Mouse (Mus musculus) myocyte (in vitro differentiated cells): ENCODE results near the gene S100pbp. TPM values are rescaled to one million over a fixed set of nuclear protein-coding genes. Genes with fewer than 3 reads are reported as not detected.

Experiments used
- H3K27me3 ChIP-seq: one replicate; pipeline ENCODE4 v1.6.1; 2011; ENCODE audit not compliant: control insufficient read depth, insufficient read depth, insufficient read length
- H3K36me3 ChIP-seq: one replicate; pipeline ENCODE4 v1.6.1; 2011; ENCODE audit not compliant: control insufficient read depth, insufficient read depth
- H3K4me2 ChIP-seq: one replicate; pipeline ENCODE4 v1.6.1; 2011; ENCODE audit warnings: low read depth, control low read depth
- H3K4me3 ChIP-seq: one replicate; pipeline ENCODE4 v1.5.1; 2011; ENCODE audit warnings: mild to moderate bottlenecking, control low read depth, moderate library complexity
- H3K79me2 ChIP-seq: one replicate; pipeline ENCODE4 v1.6.1; 2011; ENCODE audit not compliant: control insufficient read depth, insufficient read depth
- H3ac ChIP-seq: one replicate; pipeline ENCODE4 v1.6.1; 2011; ENCODE audit not compliant: control insufficient read depth, insufficient read length
- CEBPB ChIP-seq: IDR thresholded peaks from 2 replicates; pipeline ENCODE4 v1.6.1; 2011; ENCODE audit warnings: mild to moderate bottlenecking, moderate library complexity; ENCODE audit not compliant: poor library complexity, insufficient read depth, severe bottlenecking
- E2F4 ChIP-seq: IDR thresholded peaks from one replicate; pipeline ENCODE4 v1.6.1; 2011; ENCODE audit warnings: mild to moderate bottlenecking, control low read depth, moderate library complexity; ENCODE audit not compliant: insufficient read depth
- MAX ChIP-seq: IDR thresholded peaks from one replicate; pipeline ENCODE4 v1.6.1; 2011; ENCODE audit warnings: low read depth, mild to moderate bottlenecking, control low read depth
- MYOD1 ChIP-seq, 3 experiments: IDR thresholded peaks; one replicate each; pipeline ENCODE4 v1.6.1; 2011; ENCODE audit warnings: control low read depth in 2 of 3, low read depth in 2 of 3, mild to moderate bottlenecking in 2 of 3, moderate library complexity in 1 of 3; ENCODE audit not compliant: insufficient read length in 2 of 3, control insufficient read depth in 1 of 3
- MYOG ChIP-seq, 3 experiments: IDR thresholded peaks; one replicate each; pipeline ENCODE4 v1.6.1; 2011; ENCODE audit warnings: control low read depth in 2 of 3, low read depth in 2 of 3, mild to moderate bottlenecking in 2 of 3; ENCODE audit not compliant: insufficient read length in 2 of 3, control insufficient read depth in 1 of 3, insufficient read depth in 1 of 3
- POLR2A ChIP-seq: IDR thresholded peaks from one replicate; pipeline ENCODE4 v1.6.1; 2011; ENCODE audit warnings: low read depth, mild to moderate bottlenecking, control low read depth, moderate library complexity; ENCODE audit not compliant: insufficient read length
- POLR2AphosphoS2 ChIP-seq: IDR thresholded peaks from one replicate; pipeline ENCODE4 v1.6.1; 2011; ENCODE audit warnings: low read depth, control low read depth; ENCODE audit not compliant: insufficient read length
- REST ChIP-seq: IDR thresholded peaks from one replicate; pipeline ENCODE4 v1.6.1; 2011; ENCODE audit warnings: mild to moderate bottlenecking, control low read depth, moderate library complexity; ENCODE audit not compliant: insufficient read depth, insufficient read length
- SRF ChIP-seq: IDR thresholded peaks from one replicate; pipeline ENCODE4 v1.6.1; 2011; ENCODE audit warnings: low read depth; ENCODE audit not compliant: control insufficient read depth, insufficient read length
- TCF12 ChIP-seq: IDR thresholded peaks from one replicate; pipeline ENCODE4 v1.6.1; 2011; ENCODE audit warnings: mild to moderate bottlenecking, control low read depth; ENCODE audit not compliant: poor library complexity, insufficient read depth, severe bottlenecking
- TCF3 ChIP-seq: IDR thresholded peaks from one replicate; pipeline ENCODE4 v1.6.1; 2011; ENCODE audit warnings: low read depth, control low read depth; ENCODE audit not compliant: insufficient read length
- USF1 ChIP-seq: IDR thresholded peaks from one replicate; pipeline ENCODE4 v1.6.1; 2011; ENCODE audit warnings: low read depth, mild to moderate bottlenecking, control low read depth, moderate library complexity
- polyA plus RNA-seq: library from polyadenylated mRNA; unstranded; fragments of >200 nt; fragmentation: generic; extraction: Trizol; gene quantifications from one replicate; pipeline ENCODE4 v1.2.1, GENCODE M21; 2012; ENCODE audit warnings: missing spikeins

The S100pbp gene
- polyA plus RNA-seq, 1 experiment, result 7.8 TPM

GRCm38 (mm10) chr4:129113083-129113988 is 76.2 kb downstream of the S100pbp start:
- Histone ChIP-seq H3K79me2 (no peaks in the 10 kb centered on the region), H3K36me3 (no peaks in the 10 kb centered on the region), H3ac (no peak overlapping the region), H3K4me2 (no peak overlapping the region), H3K4me3 (no peak overlapping the region), H3K27me3 (peaks cover 22% of the 10 kb centered on the region)
- no peak for TF ChIP-seq POLR2A
- peak in 2 of 3 experiments; percentile 89 to 93 for TF ChIP-seq MYOD1 (IDR thresholded peaks at IDR 0.05; ENCODE audit: control insufficient read depth in 1 of 3, insufficient read length in 2 of 3, low read depth in 2 of 3)
- TF ChIP-seq TCF12, result no peak
- TF ChIP-seq MYOG (IDR thresholded peaks at IDR 0.05; ENCODE audit: control insufficient read depth in 1 of 3, insufficient read depth in 1 of 3, insufficient read length in 2 of 3, low read depth in 2 of 3), result peak in 2 of 3 experiments; percentile 92 to 95
- no peak for TF ChIP-seq REST

- no peak for TF ChIP-seq SRF
- H3ac ChIP-seq, result no peak overlapping the region
- H3K36me3 ChIP-seq, result no peaks in the 10 kb centered on the region
- H3K4me2 ChIP-seq, result no peak overlapping the region
- H3K79me2 ChIP-seq, result no peaks in the 10 kb centered on the region
- peaks cover 17% of the 10 kb centered on the region for H3K27me3 ChIP-seq
- no peak overlapping the region for H3K4me3 ChIP-seq
Observed at GRCm38 (mm10) chr4:129112231-129112630, 77.3 kb downstream of the S100pbp start.

- Histone ChIP-seq H3K27me3 (peaks cover 11% of the 10 kb centered on the region), H3ac (no peak overlapping the region), H3K4me3 (no peak overlapping the region), H3K4me2 (no peak overlapping the region), H3K79me2 (no peaks in the 10 kb centered on the region), H3K36me3 (no peaks in the 10 kb centered on the region)
- TF ChIP-seq MYOG (IDR thresholded peaks at IDR 0.05; ENCODE audit: control insufficient read depth in 1 of 3, insufficient read depth in 1 of 3, insufficient read length in 2 of 3, low read depth in 2 of 3) (no peak), POLR2A (no peak), E2F4 (no peak), MYOD1 (IDR thresholded peaks at IDR 0.05; ENCODE audit: control insufficient read depth in 1 of 3, insufficient read length in 2 of 3, low read depth in 2 of 3) (no peak), CEBPB (no peak), REST (no peak), TCF3 (no peak), MAX (no peak), USF1 (no peak), POLR2AphosphoS2 (no peak), TCF12 (no peak), SRF (no peak)
Observed at GRCm38 (mm10) chr4:129111350-129111749, 78.2 kb downstream of the S100pbp start.

GRCm38 (mm10) chr4:129110804-129111203 is 78.7 kb downstream of the S100pbp start:
- peaks cover 11% of the 10 kb centered on the region for H3K27me3 ChIP-seq
- TF ChIP-seq E2F4 (no peak), TCF3 (no peak), MYOG (IDR thresholded peaks at IDR 0.05; ENCODE audit: control insufficient read depth in 1 of 3, insufficient read depth in 1 of 3, insufficient read length in 2 of 3, low read depth in 2 of 3) (no peak), USF1 (no peak), POLR2AphosphoS2 (no peak), TCF12 (no peak), CEBPB (no peak), MAX (no peak)
- no peaks in the 10 kb centered on the region for H3K79me2 ChIP-seq
- no peak overlapping the region for H3ac ChIP-seq
- H3K36me3 ChIP-seq, result no peaks in the 10 kb centered on the region
- no peak overlapping the region for H3K4me2 ChIP-seq
- H3K4me3 ChIP-seq, result no peak overlapping the region

GRCm38 (mm10) chr4:129108624-129109023 is 80.9 kb downstream of the S100pbp start:
- Histone ChIP-seq H3ac (no peak overlapping the region), H3K27me3 (peaks cover 9% of the 10 kb centered on the region), H3K4me2 (no peak overlapping the region), H3K36me3 (no peaks in the 10 kb centered on the region), H3K4me3 (no peak overlapping the region), H3K79me2 (no peaks in the 10 kb centered on the region)
- TF ChIP-seq MYOG (IDR thresholded peaks at IDR 0.05; ENCODE audit: control insufficient read depth in 1 of 3, insufficient read depth in 1 of 3, insufficient read length in 2 of 3, low read depth in 2 of 3) (peak in 2 of 3 experiments; percentile 73 to 90), USF1 (no peak), REST (no peak), MAX (no peak), E2F4 (no peak), SRF (no peak), TCF3 (no peak), MYOD1 (IDR thresholded peaks at IDR 0.05; ENCODE audit: control insufficient read depth in 1 of 3, insufficient read length in 2 of 3, low read depth in 2 of 3) (peak in 2 of 3 experiments; percentile 85 to 94)
